Comparison of ENCODE assay signal across 8 mouse cellular contexts in the genomic region with DNA sequence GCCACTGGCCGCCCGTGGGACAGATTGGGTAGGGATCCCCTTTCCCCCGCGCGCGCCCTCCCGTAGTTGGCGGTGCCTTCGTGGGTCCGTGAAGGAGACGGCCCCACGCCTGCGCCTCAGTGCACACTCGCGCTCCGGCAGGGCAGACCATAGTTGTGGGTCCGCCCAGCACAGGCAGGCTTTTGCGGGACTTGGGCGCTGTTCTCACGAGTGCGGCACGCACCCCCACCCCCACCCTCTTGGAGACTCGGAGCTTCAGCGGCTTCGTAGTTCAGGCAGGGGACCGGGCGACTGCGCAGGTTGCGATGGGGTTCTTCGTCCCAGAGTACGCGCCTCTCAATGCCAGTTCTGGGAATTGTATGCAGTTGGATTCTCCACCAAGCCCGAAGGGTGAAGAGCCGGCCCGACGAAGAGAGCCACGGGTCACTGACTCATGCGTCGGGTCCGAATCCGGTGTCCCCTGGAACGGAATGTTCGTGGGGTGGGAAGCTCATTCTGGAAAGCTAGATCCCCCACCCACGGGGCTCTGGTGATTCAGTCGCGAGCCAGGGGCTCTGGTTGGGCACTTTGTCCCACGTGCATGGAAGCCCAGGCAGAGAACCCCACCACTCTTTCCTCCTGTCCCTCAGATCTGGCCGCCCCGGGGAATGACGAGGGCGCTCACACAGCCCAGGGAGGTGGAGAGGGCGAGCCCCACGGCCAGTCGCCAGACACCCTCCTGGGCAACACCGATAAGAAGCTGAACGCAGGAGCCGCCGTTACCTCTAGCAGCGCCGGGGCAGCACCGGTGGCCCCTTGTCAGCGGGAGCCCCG. TPM values are rescaled to one million over a fixed set of nuclear protein-coding genes. Genes with fewer than 3 reads are reported as not detected.
DNase-seq lines count a peak whose midpoint lies in the region; ATAC-seq lines count a peak whose summit lies in the region.

No protein-coding gene starts in this region.

- peak overlapping the region; percentile 60 for H3K9ac ChIP-seq in embryonic facial prominence, embryonic 12.5 days
- peak overlapping the region; percentile 54 for H3K9ac ChIP-seq in heart, embryonic 16.5 days (ENCODE audit: low read length)
- H3K9ac ChIP-seq in limb, embryonic 12.5 days (replicated peaks), result peak overlapping the region; percentile 60
- H3K9ac ChIP-seq in midbrain, embryonic 16.5 days (ENCODE audit: low read depth, low read length), result peak overlapping the region; percentile 51

- peak; percentile 52 for DNase-seq in urinary bladder, postnatal 14 days (ENCODE audit: low spot score)
- no peak for DNase-seq in urinary bladder, postnatal 10 days (ENCODE audit: low spot score)
- no peak for DNase-seq in left cerebral cortex, adult 11 months (ENCODE audit: low spot score)
- no peak for DNase-seq in frontal cortex, postnatal 10 days (ENCODE audit: low spot score in 2 of 2)

- H3K4me2 ChIP-seq in embryonic facial prominence, embryonic 12.5 days (replicated peaks), result peak overlapping the region; percentile 97
- peak overlapping the region; percentile 98 for H3K4me2 ChIP-seq in heart, embryonic 16.5 days (ENCODE audit: low read depth, low read length)
- H3K4me2 ChIP-seq in limb, embryonic 12.5 days, result peak overlapping the region; percentile 94
- peak overlapping the region; percentile 71 for H3K4me2 ChIP-seq in midbrain, embryonic 16.5 days (ENCODE audit: low read length)

- peaks cover 51% of the 10 kb centered on the region for H3K27me3 ChIP-seq in embryonic facial prominence, embryonic 12.5 days
- H3K27me3 ChIP-seq in heart, embryonic 16.5 days (ENCODE audit: control insufficient read depth, insufficient read depth, low read length), result peaks cover 31% of the 10 kb centered on the region
- peaks cover 61% of the 10 kb centered on the region for H3K27me3 ChIP-seq in limb, embryonic 12.5 days
- peaks cover 25% of the 10 kb centered on the region for H3K27me3 ChIP-seq in midbrain, embryonic 16.5 days (ENCODE audit: control insufficient read depth, insufficient read depth, low read depth, low read length)

- H3K27ac ChIP-seq in embryonic facial prominence, embryonic 12.5 days, result peak overlapping the region; percentile 41; the same call in 1 of the 2 replicates
- 0 out of 2 replicates have a peak overlapping the region, but pooled peaks have one; percentile 16 for H3K27ac ChIP-seq in heart, embryonic 16.5 days (ENCODE audit: low read length)
- no peak overlapping the region for H3K27ac ChIP-seq in limb, embryonic 12.5 days
- H3K27ac ChIP-seq in midbrain, embryonic 16.5 days (ENCODE audit: low read length), result no peak overlapping the region

- peaks cover 37% of the 10 kb centered on the region for H3K4me1 ChIP-seq in embryonic facial prominence, embryonic 12.5 days
- H3K4me1 ChIP-seq in heart, embryonic 16.5 days (ENCODE audit: control insufficient read depth, insufficient read depth, low read length), result peaks cover 19% of the 10 kb centered on the region
- peaks cover 43% of the 10 kb centered on the region for H3K4me1 ChIP-seq in limb, embryonic 12.5 days (replicated peaks)
- peaks cover 30% of the 10 kb centered on the region for H3K4me1 ChIP-seq in midbrain, embryonic 16.5 days (ENCODE audit: control insufficient read depth, insufficient read depth, low read length)

- H3K9me3 ChIP-seq in embryonic facial prominence, embryonic 12.5 days, result no peaks in the 10 kb centered on the region
- H3K9me3 ChIP-seq in heart, embryonic 16.5 days (replicated peaks; ENCODE audit: control insufficient read depth, low read length), result no peaks in the 10 kb centered on the region
- H3K9me3 ChIP-seq in limb, embryonic 12.5 days, result no peaks in the 10 kb centered on the region
- no peaks in the 10 kb centered on the region for H3K9me3 ChIP-seq in midbrain, embryonic 16.5 days (replicated peaks; ENCODE audit: control insufficient read depth, low read length, poor library complexity, severe bottlenecking)

- ATAC-seq in embryonic facial prominence, embryonic 12.5 days (ENCODE audit: insufficient number of reproducible peaks, insufficient read depth, low FRiP score, low TSS enrichment), result peak; percentile 1; the same call in 1 of the 2 replicates
- 0 out of 2 replicates have a peak, but pooled peaks have one; percentile 15 for ATAC-seq in heart, embryonic 16.5 days (replicated peaks; ENCODE audit: extremely low read depth, insufficient read depth, low FRiP score)
- ATAC-seq in limb, embryonic 12.5 days (ENCODE audit: insufficient number of reproducible peaks, insufficient read depth, low FRiP score, low TSS enrichment, low read depth), result peak; percentile 35
- 0 out of 2 replicates have a peak, but pooled peaks have one; percentile 29 for ATAC-seq in midbrain, embryonic 16.5 days

- WGBS in embryonic facial prominence, embryonic 12.5 days, result under 1% methylated on average over 61 of the region's 63 CpGs
- under 1% methylated on average over 63 of the region's 63 CpGs for WGBS in heart, embryonic 16.5 days
- 1% methylated on average over 63 of the region's 63 CpGs for WGBS in limb, embryonic 12.5 days
- under 1% methylated on average over 62 of the region's 63 CpGs for WGBS in midbrain, embryonic 16.5 days

- H3K4me3 ChIP-seq in embryonic facial prominence, embryonic 12.5 days, result peak overlapping the region; percentile 55
- peak overlapping the region; percentile 59 for H3K4me3 ChIP-seq in heart, embryonic 16.5 days (ENCODE audit: low read length)
- H3K4me3 ChIP-seq in limb, embryonic 12.5 days (replicated peaks), result peak overlapping the region; percentile 58
- H3K4me3 ChIP-seq in midbrain, embryonic 16.5 days (ENCODE audit: low read depth, low read length), result peak overlapping the region; percentile 43

- peaks cover 20% of the 10 kb centered on the region for H3K36me3 ChIP-seq in embryonic facial prominence, embryonic 12.5 days
- H3K36me3 ChIP-seq in heart, embryonic 16.5 days (ENCODE audit: control insufficient read depth, insufficient read depth), result peaks cover under 1% of the 10 kb centered on the region; the same call in 1 of the 2 replicates
- peaks cover 23% of the 10 kb centered on the region for H3K36me3 ChIP-seq in limb, embryonic 12.5 days
- H3K36me3 ChIP-seq in midbrain, embryonic 16.5 days (ENCODE audit: control insufficient read depth, insufficient read depth, low read length), result no peaks in the 10 kb centered on the region; the same call in 1 of the 2 replicates

RNA-seq across cellular contexts. Expression of a gene that starts 2.8 kb away (rescaled TPM):
- 6.9 and 8.3 TPM in 2 replicates for polyA plus RNA-seq in embryonic facial prominence, embryonic 12.5 days (2016; fragmentation: Nextera tagmentation; extraction: Ambion mirVana)
- polyA plus RNA-seq in heart, embryonic 16.5 days (2015; fragmentation: Nextera tagmentation; extraction: Ambion mirVana), result 3.6 and 4.5 TPM in 2 replicates
- 1.4 and 1.8 TPM in 2 replicates for polyA plus RNA-seq in limb, embryonic 12.5 days (2016; fragmentation: Nextera tagmentation; extraction: Ambion mirVana)
- 4.4 and 5.5 TPM in 2 replicates for polyA plus RNA-seq in midbrain, embryonic 16.5 days (2015; fragmentation: Nextera tagmentation; extraction: Ambion mirVana)

RNA-seq across cellular contexts. Expression of a gene that starts 39.5 kb away (rescaled TPM):
- polyA plus RNA-seq in embryonic facial prominence, embryonic 12.5 days (2016; fragmentation: Nextera tagmentation; extraction: Ambion mirVana), result 197 and 211 TPM in 2 replicates
- polyA plus RNA-seq in heart, embryonic 16.5 days (2015; fragmentation: Nextera tagmentation; extraction: Ambion mirVana), result 98.6 and 99.1 TPM in 2 replicates
- polyA plus RNA-seq in limb, embryonic 12.5 days (2016; fragmentation: Nextera tagmentation; extraction: Ambion mirVana), result 186 and 199 TPM in 2 replicates
- 177 and 198 TPM in 2 replicates for polyA plus RNA-seq in midbrain, embryonic 16.5 days (2015; fragmentation: Nextera tagmentation; extraction: Ambion mirVana)

RNA-seq across cellular contexts. Expression of a gene that starts 47.7 kb away (rescaled TPM):
- 19.9 and 26.4 TPM in 2 replicates for polyA plus RNA-seq in embryonic facial prominence, embryonic 12.5 days (2016; fragmentation: Nextera tagmentation; extraction: Ambion mirVana)
- polyA plus RNA-seq in heart, embryonic 16.5 days (2015; fragmentation: Nextera tagmentation; extraction: Ambion mirVana), result 5.5 and 6.9 TPM in 2 replicates
- 14.8 and 21.7 TPM in 2 replicates for polyA plus RNA-seq in limb, embryonic 12.5 days (2016; fragmentation: Nextera tagmentation; extraction: Ambion mirVana)
- polyA plus RNA-seq in midbrain, embryonic 16.5 days (2015; fragmentation: Nextera tagmentation; extraction: Ambion mirVana), result 15.5 and 17.0 TPM in 2 replicates

RNA-seq across cellular contexts. Expression of a gene that starts 52.7 kb away (rescaled TPM):
- polyA plus RNA-seq in embryonic facial prominence, embryonic 12.5 days (2016; fragmentation: Nextera tagmentation; extraction: Ambion mirVana), result not detected in 2 replicates
- not detected in 2 replicates for polyA plus RNA-seq in heart, embryonic 16.5 days (2015; fragmentation: Nextera tagmentation; extraction: Ambion mirVana)
- not detected in 2 replicates for polyA plus RNA-seq in limb, embryonic 12.5 days (2016; fragmentation: Nextera tagmentation; extraction: Ambion mirVana)
- 0.20 and 0.36 TPM in 2 replicates for polyA plus RNA-seq in midbrain, embryonic 16.5 days (2015; fragmentation: Nextera tagmentation; extraction: Ambion mirVana)

Comparison
In these comparisons a context has a peak if more than half of its experiments do, and no peak if none do; other contexts are left out.
1. H3K27ac ChIP-seq: peak in embryonic facial prominence, embryonic 12.5 days (single experiment) and heart, embryonic 16.5 days (single experiment); none in limb, embryonic 12.5 days (single experiment) and midbrain, embryonic 16.5 days (single experiment).
2. Peak in every context shown above with its lines, with median percentiles within 50 percentile points of each other: ATAC-seq, H3K4me2 ChIP-seq, H3K4me3 ChIP-seq and H3K9ac ChIP-seq.